Mouse (Mus musculus): ENCODE measurements around the gene Qser1.

GRCm38 (mm10) chr2:104848235-104849161 lies 31.9 kb upstream of the Qser1 start:
- TF ChIP-seq EP300 (IDR thresholded peaks at IDR 0.05; ENCODE audit: low read depth) (no peak), CTCF (IDR thresholded peaks at IDR 0.05; ENCODE audit: low read depth) (no peak)

Data from liver, embryonic 14.5 days (tissue).